Mouse (Mus musculus) embryonic facial prominence, embryonic 15.5 days (tissue): ENCODE measurements around the gene Xcl1. TPM values are rescaled to one million over a fixed set of nuclear protein-coding genes. Genes with fewer than 3 reads are reported as not detected.

Experiments
- ATAC-seq: fragments of 200-750 bp; cut with Nextera tagmentation; 2 replicates; pipeline ENCODE4 v1.8.0; 2017; ENCODE audit warnings: low read depth, moderate TSS enrichment; ENCODE audit not compliant: insufficient number of reproducible peaks, low FRiP score, low TSS enrichment
- H3K27ac ChIP-seq: fragments of 300-500 bp; sonication (generic); replicated peaks from 2 replicates; pipeline ENCODE4 v1.5.1; 2015; ENCODE audit warnings: mild to moderate bottlenecking, inconsistent platforms
- H3K27me3 ChIP-seq: fragments of 300-500 bp; sonication (generic); 2 replicates; pipeline ENCODE4 v1.6.1; 2015; ENCODE audit warnings: inconsistent platforms
- H3K36me3 ChIP-seq: fragments of 300-500 bp; sonication (generic); 2 replicates; pipeline ENCODE4 v1.6.1; 2015; ENCODE audit warnings: mild to moderate bottlenecking, inconsistent platforms
- H3K4me1 ChIP-seq: fragments of 300-500 bp; sonication (generic); 2 replicates; pipeline ENCODE4 v1.6.1; 2015; ENCODE audit warnings: inconsistent platforms
- H3K4me2 ChIP-seq: fragments of 300-500 bp; sonication (generic); replicated peaks from 2 replicates; pipeline ENCODE4 v1.6.1; 2015; ENCODE audit warnings: mild to moderate bottlenecking, inconsistent platforms
- H3K4me3 ChIP-seq: fragments of 300-500 bp; sonication (generic); replicated peaks from 2 replicates; pipeline ENCODE4 v1.5.1; 2015; ENCODE audit warnings: mild to moderate bottlenecking, inconsistent platforms
- H3K9ac ChIP-seq: fragments of 300-500 bp; sonication (generic); 2 replicates; pipeline ENCODE4 v1.6.1; 2015; ENCODE audit warnings: inconsistent platforms
- H3K9me3 ChIP-seq: fragments of 300-500 bp; sonication (generic); replicated peaks from 2 replicates; pipeline ENCODE4 v1.6.1; 2016; ENCODE audit warnings: inconsistent platforms
- WGBS: fragments of 180-500 bp; shearing (Covaris S2); methylation state at CpG from one replicate; pipeline ENCODE4 v1.1.7; 2015; 5-methylcytosine and 5-hydroxymethylcytosine counted together
- polyA plus RNA-seq: library from polyadenylated mRNA; unstranded; fragments of >200 nt; fragmentation: Nextera tagmentation; extraction: Ambion mirVana; gene quantifications from 2 replicates; pipeline ENCODE4 v1.2.1, GENCODE M21; 2015

Gene Xcl1
- polyA plus RNA-seq, 1 experiment from 2014 or later = not detected

- Histone ChIP-seq H3K27me3 (no peaks in the 10 kb centered on the region), H3K36me3 (no peaks in the 10 kb centered on the region), H3K4me1 (no peaks in the 10 kb centered on the region), H3K27ac (no peak overlapping the region), H3K9me3 (no peaks in the 10 kb centered on the region), H3K4me2 (no peak overlapping the region), H3K4me3 (no peak overlapping the region), H3K9ac (no peak overlapping the region)
- no peak for ATAC-seq
- WGBS = 88% methylated on average over 3 of the region's 3 CpGs
Measured at GRCm38 (mm10) chr1:164957974-164958373, 22.6 kb upstream of the Xcl1 start.

GRCm38 (mm10) chr1:164956725-164957399 lies 21.5 kb upstream of the Xcl1 start:
- Histone ChIP-seq H3K4me2 (no peak overlapping the region), H3K4me1 (no peaks in the 10 kb centered on the region), H3K4me3 (no peak overlapping the region), H3K9me3 (no peaks in the 10 kb centered on the region), H3K36me3 (no peaks in the 10 kb centered on the region), H3K27me3 (no peaks in the 10 kb centered on the region), H3K9ac (no peak overlapping the region), H3K27ac (no peak overlapping the region)
- no peak for ATAC-seq
- 78% methylated on average over 3 of the region's 3 CpGs for WGBS

- Histone ChIP-seq H3K36me3 (no peaks in the 10 kb centered on the region), H3K27ac (no peak overlapping the region), H3K27me3 (no peaks in the 10 kb centered on the region), H3K9me3 (no peaks in the 10 kb centered on the region), H3K9ac (no peak overlapping the region), H3K4me1 (no peaks in the 10 kb centered on the region), H3K4me3 (no peak overlapping the region), H3K4me2 (no peak overlapping the region)
- ATAC-seq = no peak
- 51% methylated on average over 7 of the region's 7 CpGs for WGBS
Measured at GRCm38 (mm10) chr1:164955452-164956196, 20.3 kb upstream of the Xcl1 start.

- WGBS = 81% methylated on average over 6 of the region's 6 CpGs
- no peak overlapping the region for H3K9ac ChIP-seq
- no peaks in the 10 kb centered on the region for H3K4me1 ChIP-seq
- H3K36me3 ChIP-seq = no peaks in the 10 kb centered on the region
- H3K27me3 ChIP-seq = no peaks in the 10 kb centered on the region
- no peaks in the 10 kb centered on the region for H3K9me3 ChIP-seq
- H3K4me3 ChIP-seq = no peak overlapping the region
- H3K4me2 ChIP-seq = no peak overlapping the region
- no peak for ATAC-seq
- H3K27ac ChIP-seq = no peak overlapping the region
Measured at GRCm38 (mm10) chr1:164953574-164953973, 18.2 kb upstream of the Xcl1 start.

DNA sequence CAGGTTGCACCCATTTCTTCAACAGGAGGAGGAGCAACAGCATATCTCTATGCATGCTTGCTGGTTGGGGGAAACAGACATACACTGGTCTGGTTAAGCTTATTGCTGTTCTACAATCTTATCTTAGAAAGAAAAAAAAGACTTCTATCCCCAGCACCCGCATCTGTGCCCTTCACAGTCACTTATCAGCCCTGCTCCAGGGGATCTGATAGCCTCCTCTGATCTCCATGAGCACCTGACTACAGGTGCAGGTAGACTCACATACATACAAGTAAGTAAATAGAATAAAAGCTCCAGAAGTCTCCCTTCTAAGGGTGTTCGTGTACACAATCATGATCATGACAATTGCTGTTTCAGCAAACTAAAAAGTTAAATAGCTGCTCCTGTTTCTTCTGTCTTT lies 733 bp upstream of the Xcl1 start:
- no peaks in the 10 kb centered on the region for H3K4me1 ChIP-seq
- no peak overlapping the region for H3K9ac ChIP-seq
- H3K4me2 ChIP-seq = no peak overlapping the region
- WGBS = 61% methylated on average over 2 of the region's 2 CpGs
- H3K27ac ChIP-seq = no peak overlapping the region
- no peaks in the 10 kb centered on the region for H3K27me3 ChIP-seq
- H3K4me3 ChIP-seq = no peak overlapping the region
- no peaks in the 10 kb centered on the region for H3K9me3 ChIP-seq
- no peak for ATAC-seq
- H3K36me3 ChIP-seq = no peaks in the 10 kb centered on the region

GRCm38 (mm10) chr1:164933441-164934188 lies 1.7 kb downstream of the Xcl1 start:
- Histone ChIP-seq H3K4me1 (no peaks in the 10 kb centered on the region), H3K27me3 (no peaks in the 10 kb centered on the region), H3K27ac (no peak overlapping the region), H3K9me3 (no peaks in the 10 kb centered on the region), H3K36me3 (no peaks in the 10 kb centered on the region), H3K4me3 (no peak overlapping the region), H3K4me2 (no peak overlapping the region), H3K9ac (no peak overlapping the region)
- no peak for ATAC-seq
- WGBS = 85% methylated on average over 10 of the region's 10 CpGs

GRCm38 (mm10) chr1:164931135-164931534 lies 4.2 kb downstream of the Xcl1 start:
- 86% methylated on average over 7 of the region's 7 CpGs for WGBS
- no peak overlapping the region for H3K9ac ChIP-seq
- no peak overlapping the region for H3K4me2 ChIP-seq
- H3K4me3 ChIP-seq = no peak overlapping the region
- no peak for ATAC-seq
- no peaks in the 10 kb centered on the region for H3K4me1 ChIP-seq
- H3K27me3 ChIP-seq = no peaks in the 10 kb centered on the region
- no peak overlapping the region for H3K27ac ChIP-seq
- H3K36me3 ChIP-seq = no peaks in the 10 kb centered on the region
- H3K9me3 ChIP-seq = no peaks in the 10 kb centered on the region

- Histone ChIP-seq H3K4me1 (no peaks in the 10 kb centered on the region), H3K9ac (no peak overlapping the region), H3K4me2 (no peak overlapping the region), H3K36me3 (no peaks in the 10 kb centered on the region), H3K27me3 (no peaks in the 10 kb centered on the region), H3K9me3 (no peaks in the 10 kb centered on the region), H3K4me3 (no peak overlapping the region), H3K27ac (no peak overlapping the region)
- WGBS = 66% methylated on average over 3 of the region's 3 CpGs
- no peak for ATAC-seq
Measured at GRCm38 (mm10) chr1:164930006-164930405, 5.3 kb downstream of the Xcl1 start.

- 78% methylated on average over 3 of the region's 3 CpGs for WGBS
Measured at GRCm38 (mm10) chr1:164926534-164927160, 8.7 kb downstream of the Xcl1 start.

GRCm38 (mm10) chr1:164905047-164905446 lies 30.3 kb downstream of the Xcl1 start:
- no peak overlapping the region for H3K27ac ChIP-seq
- H3K27me3 ChIP-seq = no peaks in the 10 kb centered on the region
- no peak overlapping the region for H3K4me3 ChIP-seq
- H3K9ac ChIP-seq = no peak overlapping the region
- H3K9me3 ChIP-seq = no peaks in the 10 kb centered on the region
- ATAC-seq = no peak
- no peaks in the 10 kb centered on the region for H3K4me1 ChIP-seq
- WGBS = 51% methylated on average over 4 of the region's 4 CpGs
- no peak overlapping the region for H3K4me2 ChIP-seq
- H3K36me3 ChIP-seq = no peaks in the 10 kb centered on the region

More at GRCm38 (mm10) chr1:164926534-164927160, 8.7 kb downstream of the Xcl1 start:
- Histone ChIP-seq H3K27me3 (no peaks in the 10 kb centered on the region), H3K36me3 (no peaks in the 10 kb centered on the region), H3K27ac (no peak overlapping the region), H3K4me1 (no peaks in the 10 kb centered on the region), H3K9ac (no peak overlapping the region), H3K9me3 (no peaks in the 10 kb centered on the region), H3K4me3 (no peak overlapping the region), H3K4me2 (no peak overlapping the region)
- no peak for ATAC-seq

DNA sequence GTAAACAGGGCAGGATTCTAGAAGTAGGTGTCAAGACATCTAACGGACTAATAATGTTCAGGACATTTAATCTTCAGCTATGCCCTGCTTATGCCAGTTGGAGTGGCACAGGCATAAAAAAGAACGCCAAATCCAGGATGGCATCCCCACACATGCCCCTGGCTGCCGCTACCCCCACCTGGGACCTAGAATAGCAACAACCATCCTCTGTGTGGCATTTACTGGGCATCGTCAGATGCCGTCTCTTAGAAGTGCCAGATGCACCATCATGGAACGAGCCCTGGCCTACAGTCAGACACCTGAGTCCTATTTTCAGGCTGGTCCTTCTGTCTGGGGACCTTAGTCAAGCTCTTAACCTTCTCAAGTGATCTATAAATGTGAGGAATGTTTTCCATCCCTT lies 34.6 kb downstream of the Xcl1 start:
- WGBS = 83% methylated on average over 6 of the region's 6 CpGs

More for the DNA sequence above, 34.6 kb downstream of the Xcl1 start:
- H3K36me3 ChIP-seq = no peaks in the 10 kb centered on the region
- H3K4me2 ChIP-seq = no peak overlapping the region
- no peak overlapping the region for H3K4me3 ChIP-seq
- H3K9me3 ChIP-seq = no peaks in the 10 kb centered on the region
- no peak overlapping the region for H3K27ac ChIP-seq
- H3K27me3 ChIP-seq = no peaks in the 10 kb centered on the region
- H3K4me1 ChIP-seq = peaks cover 23% of the 10 kb centered on the region
- no peak overlapping the region for H3K9ac ChIP-seq
- no peak for ATAC-seq
